Mouse (Mus musculus) cerebral cortex, adult 2 months (tissue): Measurements from ENCODE around the gene Arhgap31.

Source experiments
- WGBS: fragments of 180-500 bp; shearing (Covaris S2); methylation state at CpG from one replicate; pipeline ENCODE4 v1.1.7; 2018; 5-methylcytosine and 5-hydroxymethylcytosine counted together

Arhgap31 gene

DNA sequence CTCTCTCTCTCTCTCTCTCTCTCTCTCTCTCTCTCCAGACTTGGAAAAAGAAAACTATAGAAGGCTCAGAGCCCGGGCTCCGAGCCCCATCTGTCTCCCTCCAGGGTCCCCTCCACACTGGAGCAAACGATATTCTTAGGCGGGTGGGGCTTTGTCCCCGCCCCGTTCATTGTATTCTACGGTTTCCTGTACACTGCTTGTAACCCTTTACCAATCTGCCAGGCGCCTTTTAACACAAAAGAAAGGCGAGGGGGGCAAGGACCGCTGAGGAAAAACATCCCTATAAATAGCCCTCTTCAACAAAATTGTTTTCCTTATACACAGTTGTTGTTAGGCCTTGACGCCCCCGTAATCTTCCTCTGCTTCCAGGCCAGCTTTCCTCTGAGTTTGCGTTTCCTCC is 11.9 kb upstream of the Arhgap31 start:
- 45% methylated on average over 13 of the region's 13 CpGs for WGBS

DNA sequence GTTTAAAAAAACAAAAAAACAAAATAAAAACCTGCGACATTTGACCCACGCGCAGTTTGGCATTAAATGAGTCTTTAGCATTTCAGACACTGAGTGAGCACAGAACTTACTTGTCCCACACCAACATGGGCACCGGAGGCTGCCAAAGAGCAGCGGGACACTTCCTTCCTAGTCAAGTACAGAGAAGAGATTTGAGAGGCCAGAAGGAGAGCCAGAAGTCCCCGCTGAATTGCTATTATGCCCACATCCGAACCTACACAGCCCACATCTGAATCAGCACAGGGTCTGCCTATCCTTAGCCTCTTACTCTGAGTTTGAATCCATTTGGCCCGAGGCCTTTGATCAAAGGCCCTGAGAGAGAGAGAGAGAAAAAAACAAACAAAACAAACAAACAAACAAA is 11.2 kb upstream of the Arhgap31 start:
- 56% methylated on average over 8 of the region's 8 CpGs for WGBS

DNA sequence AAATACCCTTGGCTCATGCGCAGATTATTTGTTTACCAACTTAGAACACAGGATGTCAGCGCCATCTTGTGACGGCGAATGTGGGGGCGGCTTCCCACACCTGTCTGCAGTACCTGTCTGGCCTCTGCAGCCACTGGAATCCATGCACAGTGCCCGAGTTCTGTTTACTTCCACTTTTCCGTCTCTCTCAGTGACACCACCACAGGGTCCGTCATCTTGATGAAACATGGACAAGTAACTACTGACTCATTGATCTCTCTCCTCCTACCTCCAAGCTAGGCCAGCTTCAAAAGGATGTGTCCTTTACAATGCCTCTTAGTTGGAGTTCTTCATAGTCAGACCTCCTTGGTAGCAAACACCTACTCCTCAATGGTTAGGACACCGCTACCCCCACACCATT is 8.3 kb upstream of the Arhgap31 start:
- WGBS: 95% methylated on average over 9 of the region's 9 CpGs

DNA sequence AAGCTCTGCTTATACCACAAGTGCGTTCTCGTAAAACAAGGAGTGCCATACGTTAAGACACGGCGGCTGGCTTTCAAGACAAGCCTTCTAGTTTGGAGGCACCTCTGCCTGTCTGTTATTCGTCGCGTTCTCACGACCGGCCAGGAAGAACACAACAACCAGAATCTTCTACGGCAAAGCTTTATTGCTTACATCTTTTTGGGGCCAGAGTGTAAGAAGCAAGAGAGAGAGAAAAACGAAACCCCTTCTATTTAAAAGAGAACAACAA is 1.1 kb upstream of the Arhgap31 start:
- WGBS: 29% methylated on average over 11 of the region's 12 CpGs

DNA sequence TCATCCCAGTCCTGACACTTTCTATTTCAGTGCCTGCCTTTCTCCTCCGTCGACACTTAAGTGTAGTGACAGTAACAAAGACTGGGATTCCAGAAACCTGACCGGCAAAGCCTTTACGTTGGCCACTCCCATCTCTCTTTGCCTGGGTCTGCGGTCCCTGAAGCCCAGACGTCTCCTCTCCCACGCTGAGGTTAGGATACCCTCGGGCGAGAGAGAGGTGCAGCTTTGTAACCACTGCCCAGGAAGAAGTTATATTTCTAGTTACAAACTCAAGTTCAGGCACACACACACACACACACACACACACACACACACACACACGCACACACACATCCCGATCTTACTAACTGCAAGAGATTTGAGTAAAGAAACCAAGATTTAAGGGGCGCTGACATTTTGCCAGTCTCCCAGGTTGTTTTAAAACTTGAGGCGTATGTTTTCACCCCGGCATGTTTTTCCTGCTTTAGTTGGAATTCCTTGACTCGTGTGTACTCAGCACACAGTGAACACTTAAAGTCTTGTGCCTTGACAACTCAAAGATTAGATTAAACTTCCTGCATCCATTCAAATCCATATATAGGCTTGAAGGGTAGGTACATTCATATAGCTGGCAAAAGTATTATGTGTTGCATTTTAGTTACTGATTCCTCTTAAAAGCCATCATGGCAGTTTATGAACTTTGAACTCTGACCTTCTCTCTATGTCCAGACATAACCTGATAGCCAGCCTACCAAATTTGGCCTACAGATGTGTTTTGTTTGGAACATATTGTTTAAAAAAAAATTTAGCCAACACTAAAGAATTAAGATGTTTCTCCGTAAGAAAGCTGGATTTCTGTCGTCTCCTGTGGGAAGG is 557 bp upstream of the Arhgap31 start:
- WGBS: 9% methylated on average over 17 of the region's 17 CpGs

DNA sequence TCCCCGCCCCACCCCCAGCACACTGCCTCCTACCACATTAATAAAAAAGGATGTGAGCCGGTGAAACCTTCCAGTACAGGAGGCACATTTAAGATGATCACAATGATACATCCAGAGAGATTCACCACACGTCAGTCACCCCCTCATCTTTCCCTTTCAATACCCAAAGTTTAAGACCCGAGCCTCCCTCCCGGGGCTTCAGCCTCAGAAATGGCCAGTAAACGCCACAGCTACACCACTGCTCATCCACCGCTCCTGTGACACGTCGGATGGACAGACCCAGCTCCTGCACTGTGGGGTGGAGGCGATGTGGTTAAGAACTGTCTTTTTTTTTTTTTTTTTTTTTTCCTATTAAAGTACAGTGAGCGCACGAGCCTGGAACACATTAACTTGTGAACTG is 969 bp downstream of the Arhgap31 start:
- WGBS: 12% methylated on average over 12 of the region's 12 CpGs

DNA sequence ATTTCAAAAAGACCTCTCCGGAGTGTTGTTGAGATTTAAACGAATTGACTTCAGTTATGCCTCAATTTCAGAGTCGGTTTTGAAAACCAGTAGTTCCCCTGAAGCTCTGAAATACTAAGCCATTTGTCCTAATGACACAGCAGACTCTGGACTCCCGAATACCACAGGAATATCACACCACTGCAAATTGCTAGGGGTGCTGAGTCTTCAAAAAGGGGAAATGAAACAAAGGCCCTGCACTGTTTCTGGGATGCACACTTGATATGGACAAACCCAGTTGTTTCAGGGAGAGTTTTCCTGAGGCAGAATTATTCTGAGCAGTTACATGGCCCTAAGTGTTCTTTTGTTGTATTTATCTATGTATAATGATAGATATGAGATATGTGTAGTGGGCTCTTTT is 1.8 kb downstream of the Arhgap31 start:
- 49% methylated on average over 4 of the region's 4 CpGs for WGBS

DNA sequence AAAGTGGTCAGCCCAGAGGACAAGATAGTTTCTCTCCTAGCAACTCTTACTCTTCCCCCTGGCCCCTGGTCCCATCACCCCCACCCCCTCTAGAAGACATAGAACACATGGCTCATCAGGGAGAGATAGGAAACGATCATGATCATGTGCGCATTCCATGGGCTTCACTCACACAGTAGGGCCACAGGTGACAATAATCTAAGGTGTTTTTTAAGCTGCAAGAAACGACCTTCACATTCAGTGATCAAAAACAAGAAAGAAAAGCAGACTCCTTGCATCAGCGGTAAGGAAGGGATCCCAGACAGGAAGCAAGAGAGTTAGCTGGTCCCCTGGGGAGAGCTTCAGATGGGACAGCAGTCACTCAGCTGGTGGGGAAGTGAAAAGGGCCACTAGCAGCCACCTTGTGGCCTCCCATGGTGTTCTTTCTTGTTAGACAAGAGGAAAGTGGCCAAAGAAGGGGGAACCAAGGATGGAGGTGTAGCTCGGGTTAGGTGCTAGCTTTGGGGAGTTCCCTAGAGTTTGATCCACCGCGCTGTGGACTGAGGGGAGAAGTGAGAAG is 4.0 kb downstream of the Arhgap31 start:
- 67% methylated on average over 7 of the region's 7 CpGs for WGBS

DNA sequence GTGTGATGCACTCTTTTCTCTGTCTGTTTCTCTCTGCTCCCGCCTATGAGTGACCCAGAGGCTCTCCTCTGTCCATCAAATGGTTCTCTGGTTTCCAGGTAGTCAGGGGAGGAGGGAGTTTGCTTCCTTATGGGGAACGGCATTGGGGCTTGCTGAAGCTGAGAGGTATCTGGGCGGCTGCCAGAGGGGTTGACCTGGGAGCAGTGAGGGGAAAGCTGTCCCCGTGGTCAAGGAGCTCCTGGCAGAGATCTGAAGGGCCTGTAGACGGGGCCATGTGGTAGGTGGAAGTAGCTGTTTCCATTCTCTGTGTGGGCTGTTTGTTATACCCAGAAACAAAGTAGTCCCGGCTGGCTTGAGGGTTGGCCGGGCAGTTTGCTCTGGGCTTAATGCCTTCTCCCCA is 6.3 kb downstream of the Arhgap31 start:
- 51% methylated on average over 7 of the region's 7 CpGs for WGBS

DNA sequence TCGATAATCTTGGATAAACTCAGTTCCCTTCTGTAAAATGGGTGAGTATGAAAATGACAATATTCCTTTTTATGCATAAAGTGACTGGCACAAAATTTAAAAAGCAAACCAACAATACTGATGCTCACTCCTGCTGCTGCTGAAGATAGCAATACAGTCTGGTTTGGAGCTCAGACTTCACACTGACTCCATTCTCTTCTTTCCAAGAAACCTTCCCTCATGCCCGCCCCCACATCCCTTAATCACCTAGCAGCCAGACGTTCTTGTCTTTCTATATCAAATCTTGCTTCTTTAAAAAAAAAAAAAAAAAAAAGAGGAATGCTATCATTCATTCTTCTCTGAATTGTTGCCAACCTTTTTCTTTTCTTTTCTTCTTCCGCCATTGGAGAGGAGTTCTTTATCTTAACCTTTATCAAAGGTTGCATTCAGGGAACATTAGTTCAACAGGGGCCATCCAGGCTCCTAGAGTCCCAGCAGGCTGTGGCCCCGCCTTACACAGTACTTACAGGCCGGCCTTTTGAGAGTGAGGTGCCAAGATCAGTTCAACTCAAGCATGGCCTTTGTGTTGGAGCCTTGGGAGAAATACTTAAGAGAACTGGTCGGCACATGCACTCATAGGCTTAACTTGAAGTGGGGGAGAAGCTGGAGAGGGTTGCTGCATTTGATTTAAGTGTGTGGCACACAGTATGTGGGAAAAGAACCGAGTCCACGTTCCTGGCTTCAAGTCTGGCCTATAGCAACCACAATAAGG is 7.4 kb downstream of the Arhgap31 start:
- 43% methylated on average over 9 of the region's 9 CpGs for WGBS

DNA sequence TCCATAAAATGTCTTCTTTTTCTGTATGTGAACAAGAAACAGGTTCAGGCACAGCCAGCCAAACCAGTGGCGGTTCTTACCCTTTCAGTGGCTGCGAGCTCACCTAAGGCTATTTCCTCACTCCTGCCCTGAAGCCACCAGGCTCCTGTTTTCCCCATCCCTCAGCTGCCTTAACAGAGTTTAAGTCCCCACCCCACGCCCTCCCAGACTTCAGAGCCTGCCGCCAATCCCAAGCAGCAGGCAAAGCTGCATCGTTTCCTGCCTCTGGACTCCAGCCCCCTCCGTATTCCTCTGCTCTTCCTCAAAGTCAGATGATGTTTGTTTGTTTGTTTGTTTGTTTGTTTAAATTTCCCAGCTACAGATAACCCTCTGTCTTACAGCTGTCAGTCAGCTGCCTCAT is 9.6 kb downstream of the Arhgap31 start:
- 69% methylated on average over 6 of the region's 6 CpGs for WGBS

DNA sequence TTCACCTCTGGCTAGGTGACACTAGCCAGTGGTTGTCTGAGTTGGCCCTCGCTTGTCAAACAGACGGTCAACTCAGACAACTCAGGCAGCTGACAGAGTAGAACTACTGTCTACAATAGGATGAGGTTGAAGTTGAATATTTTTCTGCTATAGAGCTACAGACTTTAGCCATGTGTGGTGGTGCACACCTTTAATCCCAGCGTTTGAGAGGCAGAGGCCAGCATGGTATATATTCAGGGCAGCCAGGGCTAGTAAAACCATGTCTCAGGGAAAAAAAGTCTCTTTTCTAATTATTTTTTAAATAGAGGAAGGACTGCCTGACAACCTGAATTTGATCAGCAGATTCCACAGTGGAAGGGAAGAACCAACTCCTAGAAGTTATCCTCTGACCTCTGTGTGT is 10.8 kb downstream of the Arhgap31 start:
- 89% methylated on average over 3 of the region's 3 CpGs for WGBS

DNA sequence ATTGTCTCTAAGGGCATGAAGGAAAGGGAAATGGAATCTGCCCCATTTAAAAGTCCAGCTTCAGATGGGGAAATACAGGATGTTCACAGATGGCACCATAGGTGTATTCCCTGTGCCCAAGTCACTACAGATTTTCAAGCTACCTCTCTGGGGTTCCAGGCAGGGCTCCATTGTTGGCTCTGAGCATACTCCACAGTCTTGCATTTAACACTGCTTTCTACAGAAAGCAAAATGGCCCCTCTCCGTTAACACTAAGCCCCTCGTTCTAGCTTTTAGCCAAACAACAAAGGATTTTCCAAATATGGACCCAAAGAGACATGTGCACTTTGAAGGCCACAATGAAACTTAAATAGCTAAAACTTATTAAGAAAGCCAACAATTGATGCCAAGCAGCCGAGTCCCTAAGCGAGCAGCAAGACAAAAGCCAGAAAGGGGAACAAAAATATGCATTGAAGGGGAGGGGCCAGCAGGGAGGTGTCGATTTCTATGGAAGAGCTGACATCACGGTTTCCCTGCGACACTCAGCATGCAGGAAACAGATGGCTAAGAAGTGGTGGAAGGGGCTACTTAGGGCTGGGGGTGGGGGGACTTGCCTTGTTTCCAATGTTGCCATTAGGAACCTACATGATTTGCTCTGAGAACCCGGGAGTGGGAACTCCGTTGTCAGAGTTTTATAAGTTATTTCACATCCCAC is 11.4 kb downstream of the Arhgap31 start:
- WGBS: 37% methylated on average over 9 of the region's 9 CpGs

DNA sequence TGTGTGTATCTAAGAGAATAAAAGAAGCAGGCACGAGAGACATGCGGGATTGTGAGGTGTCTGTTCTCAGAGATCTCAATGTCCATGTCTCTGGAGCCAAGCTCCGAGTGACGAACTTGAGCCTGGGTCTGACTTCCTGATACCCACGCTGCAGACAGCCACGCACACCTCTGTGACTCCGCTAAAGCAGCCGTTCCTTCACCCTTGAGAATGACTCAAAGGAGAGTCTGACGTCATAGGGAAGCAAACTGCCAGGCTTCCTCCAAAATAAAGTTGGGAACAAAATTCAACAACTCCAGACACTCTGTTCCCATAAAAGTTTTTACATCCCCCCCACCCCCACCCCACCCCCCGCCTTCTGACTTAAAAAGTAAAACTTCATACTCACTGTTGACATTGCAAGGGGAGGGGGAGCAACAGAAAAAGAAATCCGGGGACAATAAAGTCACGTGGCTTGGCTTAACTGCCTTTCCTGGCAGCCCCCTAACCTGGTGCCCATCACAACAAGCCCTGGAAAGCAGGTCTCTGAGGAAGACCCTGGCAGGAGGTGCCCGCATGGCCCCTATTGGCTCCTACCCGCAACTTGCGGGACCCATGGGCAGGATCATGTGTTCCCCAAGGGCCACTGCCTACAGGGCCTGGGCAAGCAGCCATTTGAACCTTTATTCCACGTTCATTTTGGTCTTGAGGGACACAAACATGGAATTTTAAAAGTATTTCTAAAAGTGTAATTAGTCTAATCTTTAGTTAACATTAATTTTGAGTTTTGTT is 12.5 kb downstream of the Arhgap31 start:
- 58% methylated on average over 16 of the region's 16 CpGs for WGBS

DNA sequence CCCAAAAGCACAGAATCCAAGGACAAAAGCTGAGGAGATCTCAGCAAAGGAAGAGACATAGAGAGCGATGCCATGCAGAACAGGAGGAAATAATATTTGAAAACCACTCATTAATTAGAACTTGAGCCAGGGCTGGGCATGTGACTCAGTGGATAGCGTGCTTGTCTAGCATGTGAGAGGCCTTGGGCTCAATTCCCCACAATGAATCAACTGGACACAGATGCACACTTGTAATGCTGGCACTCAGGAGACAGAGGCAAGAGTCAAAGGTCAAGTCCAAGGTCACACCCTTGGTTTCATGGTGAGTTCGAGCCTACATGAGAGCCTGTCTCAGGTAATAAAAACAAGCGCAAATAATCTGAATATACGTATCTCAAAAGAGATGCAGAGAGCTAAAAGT is 15.5 kb downstream of the Arhgap31 start:
- WGBS: 90% methylated on average over 5 of the region's 5 CpGs

DNA sequence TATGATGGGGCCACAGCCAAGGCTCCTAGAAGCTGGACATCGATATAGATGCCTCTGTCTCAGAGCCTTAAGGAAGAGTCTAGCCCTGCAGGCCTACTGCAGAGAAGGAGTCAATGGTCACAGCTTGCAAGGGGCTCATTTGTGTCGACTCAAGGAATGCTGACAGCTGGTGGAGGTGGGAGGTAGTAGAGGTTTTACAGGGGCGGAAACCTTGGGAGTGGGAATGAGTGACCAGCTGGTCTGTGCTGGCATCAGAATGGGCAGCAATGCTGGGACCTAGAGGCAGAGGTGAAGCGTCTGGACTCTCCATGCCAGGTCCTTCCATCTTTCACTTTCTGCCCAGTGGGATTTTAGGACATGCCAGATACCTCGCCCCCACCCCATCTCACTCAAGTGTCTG is 17.5 kb downstream of the Arhgap31 start:
- 78% methylated on average over 5 of the region's 5 CpGs for WGBS

DNA sequence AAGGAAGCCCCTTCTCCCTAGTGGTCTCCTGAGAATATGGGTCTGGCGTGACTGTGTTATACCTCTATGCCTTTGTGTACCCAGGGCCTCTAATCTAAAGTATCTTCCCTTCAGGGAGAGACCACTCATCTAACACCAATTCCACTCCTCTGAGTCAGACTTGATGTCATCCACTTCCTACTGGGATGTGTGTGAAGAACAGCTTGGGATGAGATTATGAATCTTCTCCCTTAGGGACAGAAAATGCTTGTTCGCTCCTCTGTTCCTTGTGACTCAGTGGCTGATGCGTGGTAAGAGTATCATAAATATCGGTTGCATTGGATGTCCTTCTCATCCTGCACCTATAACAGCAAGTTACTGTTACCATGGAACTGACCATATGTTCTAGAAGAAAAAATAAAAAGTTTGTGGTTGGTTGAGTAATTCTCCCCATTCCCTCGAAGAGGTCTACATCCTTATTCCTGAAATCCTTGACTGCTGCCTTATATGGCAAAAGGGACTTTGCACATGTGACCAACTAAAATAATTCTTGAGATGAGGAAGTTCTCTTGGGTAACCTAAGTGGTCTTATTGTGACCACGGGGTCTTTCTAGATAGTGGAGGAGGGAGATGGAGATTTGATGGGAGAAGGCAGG is 18.1 kb downstream of the Arhgap31 start:
- 73% methylated on average over 6 of the region's 6 CpGs for WGBS

DNA sequence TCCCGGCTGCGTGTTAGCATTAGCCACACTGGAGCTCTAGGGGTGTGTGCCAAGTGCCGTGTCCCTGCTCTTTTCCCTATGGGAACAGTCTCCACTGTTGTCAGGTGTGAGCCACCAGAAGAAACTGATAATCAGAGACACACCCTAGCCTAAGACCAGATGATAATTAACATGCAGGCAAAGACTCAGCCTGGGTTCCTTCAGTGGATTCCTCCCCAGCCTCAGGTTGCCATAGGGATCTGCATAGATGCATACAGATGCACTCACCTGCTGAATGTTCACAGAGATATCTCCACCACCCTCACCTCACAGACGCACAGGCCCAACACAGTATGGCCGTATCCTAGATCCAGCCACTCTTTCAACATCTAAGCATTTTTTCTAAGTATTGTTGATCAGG is 22.6 kb downstream of the Arhgap31 start:
- 86% methylated on average over 5 of the region's 5 CpGs for WGBS

DNA sequence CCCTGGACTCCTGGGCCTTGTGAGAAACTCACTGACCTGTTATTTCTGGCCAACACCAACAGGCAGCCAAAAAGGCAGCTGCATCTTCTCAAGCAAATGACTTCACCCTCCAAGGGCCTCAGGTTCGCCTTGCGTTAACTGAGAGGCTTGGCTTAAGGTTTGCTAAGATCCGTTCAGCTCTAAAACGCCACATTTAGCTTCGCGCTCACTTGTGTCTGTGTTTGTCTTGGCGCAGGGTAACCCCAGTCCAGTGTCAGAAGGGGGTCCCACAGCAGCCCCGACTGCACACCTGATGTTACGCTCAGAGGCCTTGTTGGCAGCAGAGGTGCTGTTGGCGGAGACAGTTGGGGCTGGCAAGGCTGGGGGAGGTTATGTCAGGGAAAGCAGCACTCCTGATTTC is 23.3 kb downstream of the Arhgap31 start:
- 86% methylated on average over 10 of the region's 10 CpGs for WGBS

DNA sequence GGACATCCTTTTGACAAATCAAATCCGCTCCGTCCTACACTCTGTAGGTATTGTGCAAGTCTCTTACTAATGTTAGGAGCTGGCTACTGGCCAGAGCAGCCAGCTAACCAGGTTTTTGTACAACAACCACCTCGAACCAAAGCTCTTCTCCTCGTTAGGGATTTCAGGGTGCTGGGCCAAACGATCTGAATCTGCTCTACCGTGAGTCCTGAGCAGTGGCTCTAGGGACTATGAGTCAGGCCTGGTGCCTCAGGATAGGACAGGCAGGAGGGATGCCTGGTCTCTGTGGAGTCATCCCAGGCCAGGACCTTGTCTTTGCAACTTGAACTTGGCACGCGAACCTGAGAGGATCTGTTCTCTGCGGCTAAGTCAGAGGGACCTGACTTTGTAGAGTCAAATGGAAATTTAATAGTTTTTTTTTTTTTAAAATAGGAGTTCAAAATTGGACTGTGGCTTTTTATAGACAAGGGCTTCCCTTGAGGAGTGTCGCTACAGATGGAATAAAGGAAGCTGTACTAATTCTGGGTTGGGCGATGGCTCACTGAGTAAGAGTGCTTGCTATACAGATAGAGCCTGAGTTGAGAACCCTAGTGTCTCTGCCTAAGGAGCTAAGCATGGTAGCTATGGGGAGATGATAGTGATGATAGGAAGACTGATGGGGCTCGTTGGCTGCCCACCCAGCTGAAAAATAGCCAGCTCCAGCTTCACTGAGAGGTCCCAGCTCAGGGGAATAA is 24.4 kb downstream of the Arhgap31 start:
- WGBS: 50% methylated on average over 12 of the region's 12 CpGs

DNA sequence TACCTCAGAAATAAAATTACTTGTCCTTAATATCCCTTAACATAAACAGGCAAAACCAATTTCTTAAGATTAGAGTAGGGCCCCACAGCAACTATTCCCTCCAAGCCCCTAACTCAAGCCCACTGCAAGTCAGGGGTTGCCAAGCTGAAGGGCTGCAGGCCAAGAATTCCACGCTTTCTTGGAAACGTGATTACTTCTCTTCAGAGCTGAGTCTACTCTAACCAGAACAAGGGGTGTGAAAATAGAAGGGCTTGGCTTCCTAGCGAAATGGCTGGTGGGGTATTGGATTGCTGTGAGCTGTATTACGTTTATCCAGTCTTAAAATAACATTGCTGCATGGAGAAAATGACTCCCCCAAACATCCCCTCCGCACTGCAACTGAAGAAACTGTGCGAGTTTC is 25.4 kb downstream of the Arhgap31 start:
- 42% methylated on average over 6 of the region's 6 CpGs for WGBS
